Mouse (Mus musculus) lung, adult 18-20 months (tissue): Measurements from ENCODE around the gene Specc1.

Source experiments
- DNase-seq, 2 experiments: peaks; one replicate each; pipeline ENCODE4 v3.0.0; 2022; ENCODE audit warnings: mixed read lengths in 2 of 2

The Specc1 gene

DNA sequence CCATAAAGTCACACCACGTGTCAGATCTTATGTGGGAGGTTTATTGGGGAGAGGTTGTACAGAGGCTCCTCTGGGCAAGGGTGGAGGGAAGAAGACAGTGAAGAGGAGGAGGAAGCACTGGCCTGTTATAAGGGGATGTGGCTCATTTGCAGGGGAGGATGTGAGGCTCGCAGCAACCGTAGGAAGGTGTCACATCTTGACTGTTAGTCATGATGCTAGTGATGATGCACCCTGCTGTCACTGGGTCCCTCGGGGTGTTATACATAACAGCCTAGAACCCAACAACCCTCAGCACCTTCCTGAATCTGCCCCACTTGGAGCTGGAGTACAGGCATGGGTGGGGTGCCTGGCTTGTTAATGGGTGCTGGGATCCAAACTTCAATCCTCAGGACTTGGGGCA is 94.9 kb downstream of the Specc1 start:
- no peak for DNase-seq

DNA sequence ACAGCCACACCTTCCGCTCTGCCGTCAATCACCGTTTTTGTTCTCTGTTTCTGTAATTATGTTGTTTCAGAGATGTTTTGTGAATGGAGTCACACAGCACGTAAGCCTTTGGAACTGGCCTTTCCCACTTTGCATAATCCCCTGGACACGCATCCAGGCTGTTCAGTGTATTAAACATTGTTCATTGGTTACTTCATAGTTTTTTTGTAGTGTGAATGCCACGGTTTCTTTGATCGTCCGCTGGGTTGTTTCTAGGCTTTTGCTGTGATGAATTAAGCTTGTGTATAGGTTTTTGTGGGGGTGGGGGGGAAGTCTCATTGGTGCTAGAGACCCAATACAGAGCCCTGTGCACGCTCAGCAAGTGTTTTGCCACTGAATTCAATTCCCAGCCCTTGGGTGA is 97.4 kb downstream of the Specc1 start:
- no peak for DNase-seq

DNA sequence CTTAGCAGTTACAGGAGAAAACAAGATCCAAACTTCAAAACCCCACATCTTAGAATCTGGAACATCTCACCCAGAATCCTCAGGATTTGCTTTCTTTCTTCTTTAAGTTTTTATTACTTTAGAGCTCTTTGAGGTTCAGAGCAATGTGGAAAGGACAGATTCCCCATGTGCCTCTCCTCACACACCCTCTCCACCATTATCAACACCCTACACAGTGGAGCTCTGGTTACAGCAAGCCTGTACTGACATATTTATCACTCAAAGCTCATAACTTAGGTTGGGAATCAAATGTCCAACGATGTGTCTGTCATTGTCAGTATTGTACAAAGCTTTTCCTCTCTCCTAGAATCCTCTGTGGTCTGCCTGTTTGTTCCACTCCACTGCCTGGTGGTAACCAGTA is 108.0 kb downstream of the Specc1 start:
- DNase-seq, result no peak

DNA sequence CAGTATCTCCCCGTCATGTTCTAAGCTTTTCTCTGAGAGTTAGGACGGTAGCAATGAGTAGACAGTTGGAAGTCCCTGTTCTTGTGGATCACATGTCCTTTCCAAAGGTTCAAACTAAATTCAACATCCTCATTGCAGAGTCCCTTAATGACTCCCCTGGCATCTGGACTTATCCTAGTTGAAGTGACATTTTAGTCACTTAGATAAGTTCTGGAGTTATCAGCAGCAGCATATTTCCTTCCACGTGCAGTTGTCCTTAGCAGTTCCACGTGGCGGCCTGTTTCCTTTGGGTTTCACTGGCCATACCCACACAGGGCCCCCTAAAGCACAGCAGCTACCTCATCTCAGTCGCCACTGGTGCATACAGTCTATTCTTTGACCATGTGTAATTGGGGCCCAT is 109.1 kb downstream of the Specc1 start:
- no peak for DNase-seq

GRCm38 (mm10) chr11:62069554-62069953 is 113.0 kb downstream of the Specc1 start:
- DNase-seq, result no peak

- peak; percentile 36 to 59 for DNase-seq
Measured at GRCm38 (mm10) chr11:62070206-62070605, 113.6 kb downstream of the Specc1 start.

DNA sequence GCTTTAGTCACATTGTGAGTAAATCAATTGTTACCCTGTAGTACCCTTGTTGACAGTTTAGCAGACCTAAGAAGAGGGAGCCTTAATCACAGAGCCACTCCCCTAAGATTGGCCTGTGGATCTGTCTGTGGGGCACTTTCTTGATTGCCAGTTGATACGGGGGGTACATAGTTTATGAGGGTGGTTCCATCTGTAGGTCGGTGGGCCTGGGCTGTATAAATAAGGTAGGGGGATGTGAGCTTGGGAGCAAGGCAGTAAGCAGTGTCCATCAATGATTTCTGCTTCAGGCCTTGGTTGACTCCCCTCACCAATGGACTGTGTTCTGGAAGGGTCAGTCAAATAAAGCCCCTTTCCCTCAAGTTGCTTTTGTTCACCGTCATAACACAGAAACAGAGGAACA is 115.8 kb downstream of the Specc1 start:
- no peak for DNase-seq

GRCm38 (mm10) chr11:62073575-62074140 is 117.1 kb downstream of the Specc1 start:
- DNase-seq, result peak; percentile 50 to 58

DNA sequence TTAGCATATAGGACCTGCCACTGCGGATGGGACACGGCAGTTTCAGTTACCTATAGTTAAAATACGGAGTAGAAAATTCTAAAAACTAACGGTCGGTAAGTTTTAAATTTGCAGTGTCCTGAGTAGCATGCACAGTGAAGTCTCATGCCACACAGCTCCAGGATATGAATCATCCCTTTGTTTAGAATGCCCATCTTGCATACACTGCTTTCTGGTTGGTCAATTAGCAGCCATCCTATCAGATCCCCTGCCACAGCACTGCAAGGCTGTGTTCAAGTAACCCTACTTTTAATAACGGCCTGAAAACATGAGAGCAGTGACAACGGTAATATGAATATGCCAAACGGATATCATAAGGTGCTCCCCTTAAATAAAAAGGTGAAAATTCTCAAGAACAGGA is 118.0 kb downstream of the Specc1 start:
- no peak for DNase-seq

GRCm38 (mm10) chr11:62075071-62075470 is 118.5 kb downstream of the Specc1 start:
- DNase-seq, result no peak

DNA sequence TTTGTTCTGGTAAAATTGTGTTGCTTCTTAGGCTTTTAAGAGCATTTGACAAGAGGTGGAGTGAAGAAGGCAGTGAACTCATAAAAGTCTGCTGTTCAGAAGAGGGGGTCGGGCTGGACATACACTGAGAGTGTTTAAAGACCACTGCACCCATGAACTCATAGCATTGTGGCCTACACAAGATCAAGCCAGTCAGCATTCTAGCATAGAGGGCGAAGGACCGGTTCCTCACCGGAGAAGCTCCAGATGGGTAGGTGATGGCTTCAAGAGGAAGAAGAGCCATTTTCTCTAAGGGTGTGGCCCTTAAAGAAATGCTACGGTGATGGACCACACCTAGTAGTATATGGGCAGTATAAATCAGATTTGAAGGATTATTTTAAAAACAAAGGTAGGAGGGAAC is 119.0 kb downstream of the Specc1 start:
- no peak for DNase-seq

DNA sequence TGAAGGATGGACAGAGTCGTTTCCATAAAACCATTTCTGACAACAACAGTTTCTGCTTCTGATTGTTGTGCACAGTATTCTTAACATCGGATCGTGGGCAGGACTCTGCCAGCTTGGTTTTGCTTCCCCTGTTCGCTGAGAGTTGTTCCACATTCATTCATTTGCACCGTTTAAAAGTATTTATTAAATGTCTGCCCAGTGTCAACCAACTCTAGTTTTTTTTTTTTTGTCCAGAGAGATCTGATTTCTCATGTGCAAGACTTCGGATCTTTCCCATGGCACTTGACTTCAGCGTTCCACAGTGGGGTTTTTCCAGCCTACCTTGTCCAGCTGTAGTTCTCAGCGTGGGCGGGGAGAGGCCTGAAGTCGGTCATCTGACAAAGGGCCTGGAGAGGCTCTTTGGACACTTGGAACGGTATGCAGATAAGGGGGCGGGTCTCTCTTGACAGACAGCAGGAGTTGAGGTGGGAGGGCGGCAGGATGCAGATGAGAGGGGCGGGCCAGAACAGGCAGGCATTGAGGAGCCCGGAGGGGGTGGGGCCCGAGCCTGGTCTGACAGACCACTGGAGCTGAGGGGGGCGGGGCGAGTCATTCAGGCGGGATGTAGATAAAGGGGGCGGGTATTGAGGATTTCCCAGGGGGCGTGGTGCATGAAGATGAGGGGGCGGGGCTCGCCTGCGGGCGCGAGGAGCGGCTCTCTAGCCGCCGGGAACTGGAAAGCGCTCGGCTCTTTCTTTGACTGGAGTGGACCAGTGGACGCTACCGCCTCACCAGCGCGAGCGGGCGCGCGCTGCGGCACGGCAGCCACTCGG is 120.0 kb downstream of the Specc1 start:
- peak; percentile 99 to 100 for DNase-seq

DNA sequence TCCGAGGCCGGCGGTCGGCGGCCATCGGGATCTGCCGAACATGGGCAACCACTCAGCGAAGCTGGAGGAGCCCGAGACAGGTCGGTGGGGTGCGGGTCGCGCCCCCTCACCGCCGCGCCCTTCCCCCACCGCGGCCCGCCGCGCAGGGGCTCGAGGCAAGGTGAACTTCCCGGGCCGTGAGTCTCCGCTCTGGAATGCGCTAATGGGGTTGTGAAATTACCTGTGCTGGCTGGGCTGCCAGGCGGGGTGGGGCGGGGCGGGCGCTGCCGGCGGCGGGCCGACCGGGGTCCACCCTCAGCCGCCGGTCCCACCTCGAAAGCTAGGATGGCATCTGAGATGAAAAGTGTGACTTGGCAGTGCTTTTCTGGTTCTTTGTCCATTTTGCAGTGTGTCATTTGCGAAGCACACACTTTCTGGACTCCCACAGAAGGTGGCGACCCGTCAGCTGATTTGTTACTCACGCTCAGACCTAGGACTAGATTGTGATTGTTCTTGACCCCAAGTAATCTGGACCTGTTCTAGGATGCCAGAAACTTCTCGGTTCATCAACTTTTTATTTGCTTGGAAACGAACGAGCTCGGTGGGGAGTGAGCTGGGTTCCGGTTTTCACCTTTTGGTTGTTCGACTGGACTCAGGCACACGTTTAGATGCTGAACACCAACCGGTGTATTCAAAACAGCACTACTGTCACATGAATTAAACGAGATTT is 120.7 kb downstream of the Specc1 start:
- peak in 1 of 2 experiments; percentile 7 for DNase-seq

DNA sequence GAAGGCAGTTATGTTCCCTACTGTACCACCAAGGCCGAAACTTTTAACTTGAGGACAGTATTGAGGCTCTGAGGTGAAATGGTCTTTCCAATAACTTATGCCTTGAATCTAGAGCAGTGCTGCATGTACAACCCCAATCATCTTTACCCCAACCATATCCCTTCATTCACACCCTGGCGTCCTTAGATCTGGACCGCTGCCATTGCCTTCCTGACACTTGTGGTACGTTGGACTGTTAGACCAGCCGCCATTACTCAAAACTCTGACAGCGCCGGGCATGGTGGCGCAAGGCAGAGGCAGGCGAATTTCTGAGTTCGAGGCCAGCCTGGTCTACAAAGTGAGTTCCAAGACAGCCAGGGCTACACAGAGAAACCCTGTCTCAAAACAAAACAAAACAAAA is 121.8 kb downstream of the Specc1 start:
- no peak for DNase-seq

DNA sequence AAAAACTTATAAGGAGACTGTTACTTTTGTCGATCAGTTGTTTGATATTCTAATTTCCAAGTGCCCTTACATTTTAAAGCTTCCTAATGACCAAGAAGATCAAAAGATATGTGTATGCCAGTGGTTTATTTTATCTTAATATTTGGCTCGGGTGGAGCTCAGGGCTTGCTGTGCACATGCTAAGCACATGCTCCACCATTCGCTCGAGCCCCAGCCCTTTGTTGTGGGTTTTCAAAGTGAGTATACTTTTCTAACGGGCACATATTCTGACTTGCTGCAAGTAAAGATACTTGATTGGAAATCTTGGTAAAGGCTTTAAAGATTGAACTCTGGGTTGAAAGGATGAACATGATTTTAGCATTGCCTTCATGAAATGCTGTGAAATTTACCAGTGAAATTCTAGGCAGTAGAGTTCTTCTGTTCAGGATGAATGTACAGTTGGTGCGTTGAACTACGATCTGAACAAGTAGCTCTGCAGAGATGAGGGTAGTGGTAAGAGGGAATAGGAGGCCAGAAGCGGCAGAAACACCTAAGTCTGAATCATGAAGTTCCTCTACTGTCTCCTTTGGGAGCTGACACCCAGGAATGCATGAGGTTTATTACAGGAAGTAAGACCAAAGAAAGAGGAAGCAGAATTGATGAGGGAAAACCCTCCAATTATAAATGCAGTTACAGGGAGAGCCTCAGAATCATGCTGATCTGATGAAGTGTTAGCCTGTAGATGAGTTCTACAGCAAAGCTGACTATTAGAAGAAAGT is 122.7 kb downstream of the Specc1 start:
- DNase-seq, result no peak

- DNase-seq, result no peak
Measured at GRCm38 (mm10) chr11:62080476-62080875, 123.9 kb downstream of the Specc1 start.

GRCm38 (mm10) chr11:62086648-62087047 is 130.1 kb downstream of the Specc1 start:
- no peak for DNase-seq

GRCm38 (mm10) chr11:62087051-62087450 is 130.5 kb downstream of the Specc1 start:
- DNase-seq, result no peak

- no peak for DNase-seq
Measured at GRCm38 (mm10) chr11:62088651-62089050, 132.1 kb downstream of the Specc1 start.

DNA sequence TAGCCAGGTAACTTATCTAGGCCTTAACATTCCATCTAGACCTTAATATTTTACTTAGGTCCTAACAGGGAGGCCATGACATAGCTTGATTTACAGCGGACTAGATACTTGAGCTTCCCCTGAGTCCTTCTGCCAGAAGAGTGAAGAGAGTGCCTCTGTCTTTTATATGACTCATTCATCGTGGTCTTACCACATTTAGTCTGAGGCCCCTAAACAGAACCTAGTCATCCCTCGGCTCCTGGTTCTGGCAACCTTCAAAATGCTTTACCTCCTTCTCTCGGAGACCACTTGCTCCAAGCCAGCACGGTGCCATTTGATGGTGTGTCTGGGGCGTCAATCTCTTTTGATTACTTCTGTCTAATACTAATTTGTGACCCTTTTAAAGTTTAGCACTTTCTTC is 133.8 kb downstream of the Specc1 start:
- DNase-seq, result no peak

- no peak for DNase-seq
Measured at GRCm38 (mm10) chr11:62103380-62103911, 146.9 kb downstream of the Specc1 start.

DNA sequence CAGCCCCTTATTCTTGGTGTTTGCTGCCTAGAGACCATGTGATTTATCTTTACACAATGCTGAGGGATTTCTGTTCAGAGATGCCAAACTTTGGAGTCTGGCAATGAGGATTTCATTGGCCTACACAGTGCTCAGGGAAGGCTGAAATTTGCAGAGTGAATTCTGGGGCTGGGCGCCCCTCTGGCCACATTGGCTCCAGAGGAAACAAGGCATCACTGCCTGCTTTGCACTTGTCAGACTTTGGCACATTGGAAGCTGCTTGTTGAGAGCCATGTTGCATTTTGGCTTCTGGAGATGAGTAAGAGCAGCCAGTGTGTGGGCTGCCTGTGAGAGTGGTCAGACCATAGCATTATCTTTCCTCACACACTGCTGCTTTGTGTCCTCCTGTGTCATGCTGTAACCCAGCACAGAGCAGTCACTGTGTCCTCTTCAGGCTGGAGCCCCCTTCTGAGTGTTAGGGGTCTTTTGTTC is 149.9 kb downstream of the Specc1 start:
- no peak for DNase-seq
